Mouse (Mus musculus) megakaryocyte, embryonic 14.5 days (primary cell): ENCODE measurements at regions not wholly inside any gene's neighbourhood (a gene's known extent, or its start where the extent isn't known, plus 50 kb on each side); places are given as distances from the start of the nearest gene placed in this dataset.

Source experiments
- FLI1 ChIP-seq: IDR thresholded peaks from 2 replicates; pipeline ENCODE4 v1.6.1; 2012; ENCODE audit warnings: low read length, inconsistent platforms, mixed read lengths
- GATA1 ChIP-seq: IDR thresholded peaks from 3 replicates; pipeline ENCODE4 v1.6.1; 2012; ENCODE audit warnings: mixed read lengths, low read length, inconsistent platforms, borderline replicate concordance

DNA sequence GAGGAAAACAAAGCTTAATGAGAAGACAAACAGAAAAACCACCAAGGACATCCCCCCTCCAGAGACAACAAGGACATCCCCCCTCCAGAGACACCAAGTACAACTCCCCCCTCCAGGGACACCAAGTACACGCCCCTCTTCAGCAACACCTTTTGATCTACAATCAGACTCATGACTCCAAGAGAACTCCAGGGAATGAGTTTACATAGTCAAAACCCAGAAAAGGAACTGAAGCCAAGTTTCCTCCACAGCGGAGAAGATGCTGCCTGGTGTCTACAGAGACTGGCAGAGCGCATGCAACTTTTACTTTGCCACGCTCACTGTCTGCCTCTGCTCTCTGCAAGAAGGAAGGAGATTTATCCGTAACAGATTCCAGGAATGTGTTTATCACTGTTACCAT lies 185.7 kb upstream of the Id4 start:
- TF ChIP-seq GATA1 = no peak
- TF ChIP-seq FLI1 = no peak
